21 mouse cellular contexts compared by ENCODE assay signal in genomic region chr16:63539489-63539888, GRCm38 (mm10).
A peak's percentile ranks its signal among the peaks of the same experiment; 100 is the strongest.
DNase-seq lines count a peak whose midpoint lies in the region; ATAC-seq and TF ChIP-seq lines count a peak whose summit lies in the region.
"Had no signal": no experiment of that assay in that cellular context is flagged by ENCODE, and none has a peak within 500 bp of the region (broad histone marks: within the 10 kb centered on the region; RNA-seq: fewer than 3 reads in every experiment).

No protein-coding gene starts in this region.

- no peak overlapping the region for H3K27ac ChIP-seq in limb, embryonic 12.5 days
- no peak overlapping the region for H3K27ac ChIP-seq in limb, embryonic 10.5 days
- no peak overlapping the region for H3K27ac ChIP-seq in limb, embryonic 13.5 days
- H3K27ac ChIP-seq in limb, embryonic 14.5 days (replicated peaks; ENCODE audit: low read depth, low read length) = no peak overlapping the region

- H3K4me1 ChIP-seq in limb, embryonic 12.5 days (replicated peaks) = 0 out of 2 replicates have a peak, but pooled peaks cover 8% of the 10 kb centered on the region
- H3K4me1 ChIP-seq in limb, embryonic 10.5 days = no peaks in the 10 kb centered on the region
- H3K4me1 ChIP-seq in limb, embryonic 13.5 days = no peaks in the 10 kb centered on the region
- no peaks in the 10 kb centered on the region for H3K4me1 ChIP-seq in limb, embryonic 14.5 days (ENCODE audit: control insufficient read depth, insufficient read depth, low read length)

- DNase-seq in limb, embryonic 10.5 days (ENCODE audit: low spot score) = no peak
- peak; percentile 38 for DNase-seq in limb, embryonic 14.5 days (ENCODE audit: low spot score)
- DNase-seq in left cerebral cortex, adult 8-10 months (ENCODE audit: low spot score in 2 of 2) = no peak
- DNase-seq: adrenal gland, adult 2 months; adrenal gland, adult 8-10 months; adrenal gland, postnatal 10 days; adrenal gland, postnatal 14 days; adrenal gland, postnatal 25 days; adrenal gland, postnatal 36 days; B cell, adult 2 months; cerebellum, adult 11 months; cerebellum, adult 11-12 months; cerebellum, adult 18-20 months; cerebellum, adult 2 months had no signal

- H3K9me3 ChIP-seq in limb, embryonic 12.5 days = no peaks in the 10 kb centered on the region
- no peaks in the 10 kb centered on the region for H3K9me3 ChIP-seq in limb, embryonic 10.5 days (replicated peaks)
- no peaks in the 10 kb centered on the region for H3K9me3 ChIP-seq in limb, embryonic 13.5 days
- H3K9me3 ChIP-seq in limb, embryonic 14.5 days (ENCODE audit: control insufficient read depth, low read length) = no peaks in the 10 kb centered on the region
- H3K9me3 ChIP-seq: G1E had no signal

- no peaks in the 10 kb centered on the region for H3K27me3 ChIP-seq in limb, embryonic 12.5 days
- H3K27me3 ChIP-seq in limb, embryonic 10.5 days (ENCODE audit: low read depth, poor library complexity, severe bottlenecking) = no peaks in the 10 kb centered on the region
- peaks cover 7% of the 10 kb centered on the region; the same call in 1 of the 2 replicates for H3K27me3 ChIP-seq in limb, embryonic 13.5 days
- 0 out of 2 replicates have a peak, but pooled peaks cover 3% of the 10 kb centered on the region for H3K27me3 ChIP-seq in limb, embryonic 14.5 days (ENCODE audit: control insufficient read depth, insufficient read depth, low read length)
- H3K27me3 ChIP-seq: CH12.LX, Patski had no signal

- no peak overlapping the region for H3K4me3 ChIP-seq in limb, embryonic 12.5 days (replicated peaks)
- H3K4me3 ChIP-seq in limb, embryonic 10.5 days = no peak overlapping the region
- H3K4me3 ChIP-seq in limb, embryonic 13.5 days = no peak overlapping the region
- no peak overlapping the region for H3K4me3 ChIP-seq in limb, embryonic 14.5 days (replicated peaks; ENCODE audit: low read length)

- no peak overlapping the region for H3K9ac ChIP-seq in limb, embryonic 12.5 days (replicated peaks)
- no peak overlapping the region for H3K9ac ChIP-seq in limb, embryonic 13.5 days
- H3K9ac ChIP-seq in limb, embryonic 14.5 days (ENCODE audit: low read depth, low read length, severe bottlenecking) = no peak overlapping the region

- H3K36me3 ChIP-seq in limb, embryonic 12.5 days = no peaks in the 10 kb centered on the region
- no peaks in the 10 kb centered on the region for H3K36me3 ChIP-seq in limb, embryonic 10.5 days
- H3K36me3 ChIP-seq in limb, embryonic 13.5 days = no peaks in the 10 kb centered on the region
- H3K36me3 ChIP-seq in limb, embryonic 14.5 days (ENCODE audit: control insufficient read depth, insufficient read depth, low read length) = no peaks in the 10 kb centered on the region
- H3K36me3 ChIP-seq: G1E had no signal

- no peak overlapping the region for H3K4me2 ChIP-seq in limb, embryonic 12.5 days
- no peak overlapping the region for H3K4me2 ChIP-seq in limb, embryonic 13.5 days (replicated peaks)
- H3K4me2 ChIP-seq in limb, embryonic 14.5 days (replicated peaks; ENCODE audit: low read depth, low read length, severe bottlenecking) = no peak overlapping the region

- peak; percentile 52; the same call in 1 of the 2 replicates for ATAC-seq in limb, embryonic 12.5 days (ENCODE audit: insufficient number of reproducible peaks, insufficient read depth, low FRiP score, low TSS enrichment, low read depth)
- ATAC-seq in limb, embryonic 13.5 days (ENCODE audit: low FRiP score, low read depth) = peak; percentile 67; the same call in 1 of the 2 replicates
- ATAC-seq in limb, embryonic 14.5 days (ENCODE audit: low FRiP score, low read depth) = no peak
- ATAC-seq in CD4-positive, CD25-positive, alpha-beta regulatory T cell, adult 4 months = no peak
- ATAC-seq: activated CD4-positive, CD25-positive, alpha-beta regulatory T cell, adult 4 months; Patski had no signal

- TF ChIP-seq POLR2A in limb, embryonic 14.5 days (IDR thresholded peaks at IDR 0.05; ENCODE audit: borderline replicate concordance, extremely low read depth, insufficient read depth, insufficient read length) = no peak

Comparison
In these comparisons a context has a peak if more than half of its experiments do, and no peak if none do; other contexts are left out.
1. ATAC-seq: peak in limb, embryonic 12.5 days (single experiment) and limb, embryonic 13.5 days (single experiment); none in limb, embryonic 14.5 days (single experiment) and CD4-positive, CD25-positive, alpha-beta regulatory T cell, adult 4 months (single experiment).